Mouse (Mus musculus): ENCODE results near the gene Mrpl48. TPM values are rescaled to one million over a fixed set of nuclear protein-coding genes. Genes with fewer than 3 reads are reported as not detected.
A peak's percentile ranks its signal among the peaks of the same experiment; 100 is the strongest.

Mrpl48 gene
- 10 to 100 TPM; 48.5 to 55.5 TPM for total RNA-seq (2021)

- intact Hi-C loops (cut with DNase I) = loop anchor here (10.0 kb wide), 1 partner anchor 53 kb away; no protein-coding TSS in a partner anchor
- DNase-seq (ENCODE audit: extremely low spot score in 1 of 2, low spot score in 2 of 2) = peak; percentile 31 to 80
Measured at GRCm38 (mm10) chr7:100608130-100608741, at the start of gene Mrpl48. Mrpl48 (minus strand) TSS chr7:100608301.

DNA sequence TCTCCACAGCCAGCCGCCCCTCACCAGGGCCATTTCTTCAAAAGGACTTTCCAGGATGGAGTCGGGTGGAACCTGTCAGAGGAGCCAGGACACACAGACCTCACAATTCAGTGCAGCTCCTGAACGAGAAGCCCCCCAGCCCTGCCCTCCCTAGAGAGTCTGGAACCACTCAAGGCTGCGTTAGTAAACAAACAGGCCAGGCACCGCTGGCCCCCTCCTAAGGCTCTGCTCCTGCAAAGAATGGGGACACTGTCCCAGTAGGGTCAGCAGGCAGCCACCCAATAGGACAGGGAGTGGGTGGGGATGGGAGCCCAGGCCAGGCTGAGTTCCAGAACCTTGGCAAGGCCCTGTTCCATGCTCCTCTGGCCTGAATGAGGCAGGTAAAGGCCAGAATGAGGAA lies 48.6 kb upstream of the Mrpl48 start:
- DNase-seq (ENCODE audit: extremely low spot score in 1 of 2, low spot score in 2 of 2) = peak in 1 of 2 experiments; percentile 57
- intact Hi-C loops (cut with DNase I) = no loop called here

- intact Hi-C loops (cut with DNase I) = no loop called here
- DNase-seq (ENCODE audit: extremely low spot score in 1 of 2, low spot score in 2 of 2) = no peak
Measured at GRCm38 (mm10) chr7:100654441-100654840, 46.3 kb upstream of the Mrpl48 start.

DNA sequence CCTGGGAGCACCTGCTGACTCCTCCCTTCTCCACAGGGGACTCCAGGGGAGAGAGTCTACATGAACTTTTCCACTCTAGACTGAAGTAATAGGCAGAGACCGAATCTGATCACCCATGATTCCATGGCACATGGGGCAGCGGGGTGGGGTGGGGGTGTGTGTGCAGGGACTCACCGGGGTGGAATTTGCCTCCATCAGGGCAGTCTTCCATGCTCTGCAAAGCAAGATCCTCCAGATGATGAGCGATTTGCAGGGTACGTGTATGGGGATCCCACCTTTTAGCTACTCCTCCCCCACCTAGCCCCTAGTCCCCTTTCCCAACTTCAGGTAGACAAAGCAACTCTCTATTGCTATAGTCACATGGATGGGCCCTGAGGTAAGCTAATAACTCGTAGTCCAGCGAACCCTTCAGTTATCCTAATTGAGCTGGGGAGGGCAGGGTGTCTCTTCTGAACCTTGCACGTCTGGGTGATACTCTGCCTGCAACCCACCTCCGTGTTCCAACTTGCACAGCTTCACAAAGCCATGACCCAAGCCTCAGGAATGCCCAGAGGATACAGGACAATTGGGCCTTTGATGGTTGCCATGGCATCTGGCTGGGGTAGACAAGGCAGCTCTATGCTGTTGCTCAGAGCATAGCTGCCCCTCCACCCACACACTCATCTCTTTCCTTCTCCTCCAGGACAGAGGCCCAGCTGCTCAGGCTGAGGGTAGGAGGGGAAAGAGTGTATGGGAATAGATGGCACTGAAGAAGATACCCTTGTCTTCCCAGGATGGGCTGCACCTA lies 45.6 kb upstream of the Mrpl48 start:
- peak; percentile 61 to 73 for DNase-seq (ENCODE audit: extremely low spot score in 1 of 2, low spot score in 2 of 2)
- intact Hi-C loops (cut with DNase I) = no loop called here

DNA sequence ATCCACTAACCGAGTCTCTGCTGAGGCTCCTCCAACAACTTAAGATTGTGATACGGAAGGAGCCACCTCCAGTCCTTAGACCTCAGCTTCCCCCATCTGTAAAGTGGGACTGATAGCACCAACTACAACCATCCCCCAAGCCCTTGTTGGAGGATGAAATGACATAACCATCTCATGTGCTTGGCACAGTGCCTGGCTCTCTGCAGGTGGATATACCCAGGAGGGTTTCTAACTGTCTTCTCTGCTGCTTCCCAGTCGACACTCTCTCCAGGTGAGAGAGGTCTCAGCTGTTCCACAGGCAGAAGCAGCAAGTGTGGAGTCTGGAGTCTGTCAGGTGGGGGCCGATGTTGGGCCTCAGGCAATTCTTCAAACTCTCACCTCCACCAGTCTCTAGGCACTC lies 42.9 kb upstream of the Mrpl48 start:
- peak in 1 of 2 experiments; percentile 42 for DNase-seq (ENCODE audit: extremely low spot score in 1 of 2, low spot score in 2 of 2)
- intact Hi-C loops (cut with DNase I) = no loop called here

- intact Hi-C loops (cut with DNase I) = no loop called here
- no peak for DNase-seq (ENCODE audit: extremely low spot score in 1 of 2, low spot score in 2 of 2)
Measured at GRCm38 (mm10) chr7:100650421-100650820, 42.3 kb upstream of the Mrpl48 start.

- DNase-seq (ENCODE audit: extremely low spot score in 1 of 2, low spot score in 2 of 2) = no peak
- intact Hi-C loops (cut with DNase I) = loop anchor here (5.0 kb wide), 1 partner anchor 32 kb away; no protein-coding TSS in a partner anchor
Measured at GRCm38 (mm10) chr7:100649826-100650225, 41.7 kb upstream of the Mrpl48 start.

DNA sequence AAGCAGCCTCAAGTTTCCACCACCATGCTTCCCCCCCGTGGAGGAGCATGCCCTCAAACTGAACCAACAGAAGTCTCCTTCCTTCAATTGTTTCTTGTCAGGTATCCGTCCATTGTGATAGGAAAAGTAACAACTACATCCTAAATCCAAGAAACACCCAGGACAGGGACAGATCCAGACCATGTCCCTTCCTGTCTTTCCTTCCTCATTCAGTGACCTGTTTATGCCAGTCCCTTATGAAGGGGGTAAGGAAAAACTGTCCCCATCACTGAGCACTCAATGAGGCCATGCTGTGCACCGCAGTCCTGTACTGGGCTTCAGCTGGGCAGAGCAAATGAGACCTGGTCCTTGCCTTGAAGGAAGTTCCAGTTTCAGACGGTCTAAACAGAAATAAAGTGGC lies 41.0 kb upstream of the Mrpl48 start:
- no peak for DNase-seq (ENCODE audit: extremely low spot score in 1 of 2, low spot score in 2 of 2)

GRCm38 (mm10) chr7:100645147-100645546 lies 37.0 kb upstream of the Mrpl48 start:
- DNase-seq (ENCODE audit: extremely low spot score in 1 of 2, low spot score in 2 of 2) = peak; percentile 54 to 81
- intact Hi-C loops (cut with DNase I) = loop anchor here (5.0 kb wide), 1 partner anchor 37 kb away; no protein-coding TSS in a partner anchor

More for the DNA sequence above, 41.0 kb upstream of the Mrpl48 start:
- intact Hi-C loops (cut with DNase I) = loop anchor here (5.0 kb wide), 1 partner anchor 33 kb away; no protein-coding TSS in a partner anchor

GRCm38 (mm10) chr7:100642413-100642812 lies 34.3 kb upstream of the Mrpl48 start:
- intact Hi-C loops (cut with DNase I) = no loop called here
- DNase-seq (ENCODE audit: extremely low spot score in 1 of 2, low spot score in 2 of 2) = no peak

DNA sequence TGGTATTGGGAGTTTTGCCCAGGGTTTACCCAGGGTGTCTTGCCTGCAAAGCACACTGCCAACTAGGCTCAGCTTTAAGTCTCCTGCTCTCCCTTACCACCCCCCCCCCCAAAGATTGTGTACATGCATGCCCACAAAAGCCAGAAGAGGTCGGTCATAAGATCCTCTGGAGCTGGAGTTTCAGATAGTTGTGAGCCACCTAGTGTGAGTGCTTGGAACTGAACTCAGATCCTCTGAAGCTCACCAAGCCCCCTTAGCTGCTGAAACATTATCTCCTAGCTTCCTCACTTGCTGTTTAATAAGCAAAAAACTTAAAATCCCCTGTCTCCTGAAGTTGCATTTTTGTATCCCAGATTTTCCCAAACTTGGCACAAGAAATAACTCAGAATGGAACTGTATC lies 29.6 kb upstream of the Mrpl48 start:
- no peak for DNase-seq (ENCODE audit: extremely low spot score in 1 of 2, low spot score in 2 of 2)
- intact Hi-C loops (cut with DNase I) = no loop called here

DNA sequence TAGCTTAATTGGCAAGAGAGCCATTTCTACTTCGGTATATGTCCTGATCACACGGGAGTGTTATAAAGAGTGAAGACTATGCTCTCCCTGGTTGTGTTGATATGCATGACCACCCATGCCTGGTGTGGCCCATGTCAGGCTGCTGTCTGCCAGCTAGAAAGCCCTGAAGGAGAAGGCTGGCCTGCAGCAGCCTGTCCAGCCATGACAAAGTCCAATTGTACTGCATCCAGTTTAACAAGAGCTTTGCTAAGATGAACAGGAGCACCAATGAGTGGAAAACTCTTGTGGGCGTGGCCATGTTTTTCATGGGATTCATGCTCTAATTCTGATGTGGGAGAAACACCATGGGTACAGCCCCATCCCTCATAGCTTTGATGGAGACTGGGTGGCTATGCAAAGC lies 16.4 kb upstream of the Mrpl48 start:
- intact Hi-C loops (cut with DNase I) = no loop called here
- DNase-seq (ENCODE audit: extremely low spot score in 1 of 2, low spot score in 2 of 2) = no peak

DNA sequence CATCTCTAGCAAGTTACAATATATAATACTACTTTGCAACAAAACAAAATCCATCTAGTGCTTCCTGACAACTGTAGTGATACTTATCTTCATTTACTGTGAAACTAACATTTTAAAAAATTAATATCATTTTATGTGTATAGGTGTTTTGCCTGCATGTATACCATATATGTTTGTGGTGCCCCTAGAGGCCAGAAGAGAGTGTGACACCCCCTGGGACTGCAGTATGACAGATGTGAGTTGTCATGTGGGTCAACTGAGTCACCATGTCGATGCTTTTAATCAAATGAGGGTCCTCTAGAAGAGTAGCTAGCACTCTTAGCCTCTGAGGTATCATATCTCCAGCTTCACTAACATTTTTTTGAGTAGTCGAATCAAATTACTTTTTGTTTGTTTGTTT lies 14.2 kb upstream of the Mrpl48 start:
- DNase-seq (ENCODE audit: extremely low spot score in 1 of 2, low spot score in 2 of 2) = no peak
- intact Hi-C loops (cut with DNase I) = no loop called here

DNA sequence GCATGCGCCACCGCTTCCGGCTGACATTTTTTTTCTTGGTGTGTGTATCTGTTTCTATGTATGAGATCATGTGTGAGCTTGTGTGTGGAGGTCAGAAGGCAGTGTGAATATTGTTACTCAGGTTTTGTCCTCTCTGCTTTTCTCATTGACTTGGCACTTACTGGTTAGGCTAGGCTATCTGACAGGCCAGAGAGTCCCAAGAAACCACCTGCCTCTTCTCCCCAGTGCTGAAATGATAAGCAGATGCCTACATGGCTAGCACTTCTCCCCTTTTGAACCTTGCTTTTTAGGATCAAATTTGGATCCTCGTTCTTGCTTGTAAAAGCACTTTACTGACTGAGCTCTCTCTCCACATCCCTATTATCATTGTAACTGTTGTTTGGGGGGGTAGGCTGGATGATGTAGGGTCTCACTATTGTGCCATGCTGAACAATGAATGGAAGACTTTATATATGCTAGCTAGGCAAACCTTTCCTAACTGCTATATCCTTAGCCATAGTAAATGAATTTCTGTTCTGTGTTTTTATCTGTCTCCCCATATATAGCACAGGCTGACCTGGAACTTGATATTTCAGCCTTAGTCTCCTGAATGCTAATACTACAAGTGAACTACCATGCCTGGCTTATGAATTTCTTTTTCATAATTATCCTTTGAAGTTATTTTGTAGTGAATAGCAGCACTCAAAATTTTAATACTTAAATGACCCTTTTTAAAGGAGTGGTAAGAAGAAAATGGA lies 8.2 kb upstream of the Mrpl48 start:
- intact Hi-C loops (cut with DNase I) = no loop called here
- DNase-seq (ENCODE audit: extremely low spot score in 1 of 2, low spot score in 2 of 2) = no peak

DNA sequence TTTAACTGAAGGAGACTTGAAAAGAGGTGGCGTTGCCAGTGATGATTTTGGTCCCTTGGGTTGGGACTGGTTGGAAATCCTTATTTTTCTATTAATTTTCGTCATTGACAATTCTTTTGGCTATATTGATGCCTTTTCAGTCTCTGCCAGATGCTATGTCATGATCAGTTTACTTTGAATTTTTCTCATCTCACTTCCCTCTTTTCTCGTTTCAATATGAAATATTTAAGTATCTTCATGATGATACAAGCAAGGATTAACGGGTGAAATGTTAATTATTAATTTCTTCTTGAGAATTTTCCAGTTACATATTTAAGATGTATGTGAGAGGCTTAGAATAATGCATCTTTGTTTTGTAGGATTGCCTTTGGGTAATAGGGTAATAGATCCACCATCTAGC lies 809 bp upstream of the Mrpl48 start:
- no peak for DNase-seq (ENCODE audit: extremely low spot score in 1 of 2, low spot score in 2 of 2)
- intact Hi-C loops (cut with DNase I) = loop anchor here (10.0 kb wide), 1 partner anchor 54 kb away; no protein-coding TSS in a partner anchor

- intact Hi-C loops (cut with DNase I) = loop anchor here (10.0 kb wide), 1 partner anchor 53 kb away; no protein-coding TSS in a partner anchor
- DNase-seq (ENCODE audit: extremely low spot score in 1 of 2, low spot score in 2 of 2) = peak; percentile 98 to 99
Measured at GRCm38 (mm10) chr7:100607214-100608129, 629 bp downstream of the Mrpl48 start, which contains the start of gene Rab6a. Rab6a (plus strand) TSS chr7:100607410.

GRCm38 (mm10) chr7:100600211-100600610 lies 7.9 kb downstream of the Mrpl48 start:
- intact Hi-C loops (cut with DNase I) = loop anchor here (10.0 kb wide), 1 partner anchor 45 kb away; no protein-coding TSS in a partner anchor
- no peak for DNase-seq (ENCODE audit: extremely low spot score in 1 of 2, low spot score in 2 of 2)

DNA sequence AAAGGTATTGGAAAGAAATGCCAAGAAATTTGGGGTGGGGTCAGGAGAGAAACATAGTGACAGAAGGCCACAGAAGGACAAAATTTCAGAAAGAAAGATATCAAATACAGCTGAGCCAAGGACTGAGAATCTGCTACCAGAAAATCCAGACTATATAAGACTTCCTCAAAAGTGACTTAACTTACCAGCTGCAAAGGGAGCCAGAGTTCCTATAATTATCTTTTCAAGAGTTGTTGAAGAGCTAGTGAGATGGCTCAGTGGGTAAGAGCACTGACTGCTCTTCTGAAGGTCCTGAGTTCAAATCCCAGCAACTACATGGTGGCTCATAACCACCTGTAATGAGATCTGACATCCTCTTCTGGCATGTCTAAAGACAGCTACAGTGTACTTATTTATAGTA lies 14.8 kb downstream of the Mrpl48 start:
- intact Hi-C loops (cut with DNase I) = no loop called here

More for the DNA sequence above, 14.8 kb downstream of the Mrpl48 start:
- DNase-seq (ENCODE audit: extremely low spot score in 1 of 2, low spot score in 2 of 2) = no peak

Data from left cerebral cortex, postnatal 10 days (tissue).